Mouse (Mus musculus) right cerebral cortex, adult 18-20 months (tissue): ENCODE measurements at regions not wholly inside any gene's neighbourhood (a gene's known extent, or its start where the extent isn't known, plus 50 kb on each side); places are given as distances from the start of the nearest gene placed in this dataset.

Source experiments
- DNase-seq: peaks from one replicate; pipeline ENCODE4 v3.0.0; 2022; ENCODE audit warnings: mixed read lengths

GRCm38 (mm10) chr12:49449396-49449795 lies 64.4 kb downstream of the Gm43517 start:
- peak; percentile 67 for DNase-seq

DNA sequence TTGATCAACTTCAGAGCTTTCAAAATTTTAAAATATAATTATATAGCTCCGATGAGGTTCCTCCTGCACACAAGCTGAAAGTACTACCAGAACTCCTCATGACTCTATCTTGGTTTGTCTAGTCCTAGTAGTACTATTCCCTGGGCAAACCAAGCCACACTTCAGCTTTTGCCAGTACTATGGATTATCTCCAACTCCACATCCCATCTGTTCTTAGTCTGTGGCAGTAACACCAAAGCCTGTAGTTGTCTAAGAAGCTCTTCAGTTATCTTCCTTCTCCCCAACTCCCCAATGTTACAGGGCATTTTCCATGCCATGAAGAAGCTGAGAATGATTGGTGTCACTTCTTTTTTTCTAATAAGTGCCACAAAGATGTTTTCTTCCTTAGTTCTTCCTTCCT lies 83.1 kb downstream of the Gm43517 start:
- no peak for DNase-seq

- peak; percentile 83 for DNase-seq
Measured at GRCm38 (mm10) chr12:49473371-49473770, 88.4 kb downstream of the Gm43517 start.

DNA sequence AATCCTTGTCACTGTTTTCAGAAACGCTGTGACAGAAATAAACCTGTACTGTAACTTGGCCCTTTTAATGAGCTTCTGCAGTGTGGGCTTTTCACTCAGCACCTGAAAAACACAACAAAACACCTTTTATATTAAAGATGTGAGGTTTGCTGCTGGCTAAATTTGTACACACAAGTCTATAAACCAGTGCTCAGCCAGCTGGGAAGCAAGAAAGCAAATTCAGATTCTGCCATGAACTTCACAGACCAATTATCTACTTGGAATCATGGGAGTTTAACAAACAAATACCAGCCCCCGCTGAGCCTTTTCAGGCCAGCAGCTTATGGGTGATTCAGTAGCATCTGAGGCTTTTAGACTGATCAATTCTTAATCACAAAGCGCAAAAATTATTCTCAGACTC lies 95.7 kb downstream of the Gm43517 start:
- no peak for DNase-seq

DNA sequence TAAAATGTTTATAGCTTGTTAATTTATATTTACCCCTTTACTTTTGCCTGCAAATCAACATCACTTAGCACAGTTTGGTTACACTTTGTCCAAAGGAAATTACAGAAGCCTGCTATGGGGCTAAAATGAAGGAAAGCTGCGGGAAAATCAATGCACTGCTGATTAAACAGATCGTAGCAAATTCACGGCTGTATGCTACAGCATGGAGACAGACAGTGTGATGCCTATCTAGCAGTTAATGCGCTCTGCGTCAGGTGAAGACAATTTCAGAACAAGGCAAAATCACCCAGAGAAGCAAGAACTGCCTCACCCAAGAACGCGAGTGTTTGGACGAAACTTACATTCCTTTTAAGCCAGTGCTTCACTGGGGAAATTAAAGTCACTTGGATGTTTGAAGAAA lies 96.2 kb downstream of the Gm43517 start:
- no peak for DNase-seq

DNA sequence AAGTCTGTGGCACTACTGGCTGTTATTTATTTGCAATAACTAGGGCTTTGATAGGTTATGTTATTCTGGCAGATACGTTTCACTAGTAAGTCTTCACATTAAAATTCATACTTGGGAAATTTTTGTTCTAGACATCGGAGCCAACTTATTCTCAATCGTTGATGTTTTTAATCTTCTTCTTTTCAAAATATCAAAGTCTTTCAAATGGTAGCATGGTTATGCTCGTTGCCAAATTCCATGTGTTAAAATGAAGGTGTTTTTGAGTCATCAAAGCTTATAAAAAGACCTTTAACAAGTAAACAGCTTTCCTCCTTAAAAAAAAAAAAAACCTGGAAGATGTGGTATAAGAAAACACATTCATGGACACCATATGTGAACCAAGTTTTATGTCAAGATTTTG lies 97.4 kb downstream of the Gm43517 start:
- DNase-seq = no peak

- no peak for DNase-seq
Measured at GRCm38 (mm10) chr12:49484070-49484770, 99.2 kb downstream of the Gm43517 start.

DNA sequence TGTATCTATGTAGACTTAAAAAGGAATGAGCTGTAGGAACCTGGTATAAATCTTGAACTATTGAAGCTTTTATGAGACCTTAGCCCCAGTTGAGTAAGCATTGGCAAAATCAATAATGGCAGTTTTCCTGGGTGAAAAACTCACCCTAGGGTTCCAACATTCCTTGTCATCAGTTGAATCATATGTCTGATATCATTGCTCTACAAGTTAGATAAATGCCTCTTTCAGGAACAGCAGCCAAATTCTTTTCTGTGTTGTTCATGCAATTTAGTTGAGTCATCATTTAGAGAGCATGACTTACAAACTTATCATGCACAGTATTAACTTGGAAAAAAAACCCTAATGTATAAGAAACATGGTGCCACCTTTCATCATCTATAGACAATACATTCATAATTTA lies 128.2 kb downstream of the Gm43517 start:
- DNase-seq = no peak

- DNase-seq = no peak
Measured at GRCm38 (mm10) chr12:49514616-49515015, 129.6 kb downstream of the Gm43517 start.
